In genomic region chr1:177742119-177742518, GRCm38 (mm10) we compare ENCODE assay signal across 22 mouse cellular contexts. TPM values are rescaled to one million over a fixed set of nuclear protein-coding genes. Genes with fewer than 3 reads are reported as not detected.
"Had no signal": no experiment of that assay in that cellular context is flagged by ENCODE, and none has a peak within 500 bp of the region (broad histone marks: within the 10 kb centered on the region; RNA-seq: fewer than 3 reads in every experiment).

No protein-coding gene starts in this region.

- H3K27me3 ChIP-seq: limb, embryonic 15.5 days; liver, embryonic 15.5 days; megakaryocyte, embryonic 14.5 days; midbrain, embryonic 12.5 days had no signal

- DNase-seq: kidney, adult 11 months; layer of hippocampus, adult 9-11 months; layer of hippocampus, postnatal 36 days; lung, embryonic 14.5 days; lung, postnatal 10 days; lung, postnatal 4 days; right cerebral cortex, adult 18-20 months; right cerebral cortex, postnatal 25 days; thymus, adult 2 months; thymus, postnatal 25 days had no signal

- H3K4me3 ChIP-seq: limb, embryonic 15.5 days; liver, embryonic 15.5 days; megakaryocyte, embryonic 14.5 days; midbrain, embryonic 12.5 days had no signal

- H3K9me3 ChIP-seq: limb, embryonic 15.5 days; liver, embryonic 15.5 days; megakaryocyte, embryonic 14.5 days; midbrain, embryonic 12.5 days had no signal

- H3K36me3 ChIP-seq: limb, embryonic 15.5 days; liver, embryonic 15.5 days; midbrain, embryonic 12.5 days had no signal

- H3K4me1 ChIP-seq: limb, embryonic 15.5 days; liver, embryonic 15.5 days; midbrain, embryonic 12.5 days had no signal

- H3K27ac ChIP-seq: kidney, postnatal 0 days; limb, embryonic 15.5 days; liver, embryonic 15.5 days; midbrain, embryonic 12.5 days had no signal

- H3K9ac ChIP-seq: limb, embryonic 15.5 days; liver, embryonic 15.5 days; lung, embryonic 14.5 days; midbrain, embryonic 12.5 days had no signal

- H3K4me2 ChIP-seq: limb, embryonic 15.5 days; liver, embryonic 15.5 days; lung, embryonic 14.5 days; midbrain, embryonic 12.5 days had no signal

RNA-seq across cellular contexts. Expression of gene 1700016C15Rik, which starts 12.5 kb away (rescaled TPM):
- total RNA-seq: layer of hippocampus, adult 18-20 months; layer of hippocampus, postnatal 36 days; left cerebral cortex, adult 8-10 months; left cerebral cortex, postnatal 25 days; midbrain, postnatal 0 days had no signal
- polyA plus RNA-seq: limb, embryonic 11.5 days; limb, embryonic 15.5 days; liver, embryonic 15.5 days; lung, embryonic 14.5 days; midbrain, embryonic 12.5 days; midbrain, postnatal 0 days; neural tube, embryonic 14.5 days; stomach, embryonic 14.5 days; thymus, adult 2 months had no signal
